Mouse (Mus musculus): ENCODE results near the gene Fnip1. TPM values are rescaled to one million over a fixed set of nuclear protein-coding genes. Genes with fewer than 3 reads are reported as not detected.
"Not testable (repeated sequence)": the region's sequence is repeated elsewhere in the genome, so short reads cannot be mapped to it uniquely, and the experiment has no call there.

Fnip1 gene
- polyA plus RNA-seq, 1 experiment from 2014 or later = 11.1 TPM

- Histone ChIP-seq H3K27ac (ENCODE audit: low read depth) (no peak overlapping the region), H3K27me3 (ENCODE audit: insufficient read depth, low read length) (no peaks in the 10 kb centered on the region), H3K4me2 (no peak overlapping the region), H3K4me1 (ENCODE audit: insufficient read depth) (no peaks in the 10 kb centered on the region), H3K36me3 (ENCODE audit: insufficient read depth) (no peaks in the 10 kb centered on the region), H3K9ac (no peak overlapping the region), H3K4me3 (ENCODE audit: low read depth, low read length) (no peak overlapping the region), H3K9me3 (ENCODE audit: low read depth, low read length) (no peaks in the 10 kb centered on the region)
- ATAC-seq (ENCODE audit: insufficient read depth) = no peak
- 84% methylated on average over 2 of the region's 2 CpGs for whole genome bisulfite sequencing
- TF ChIP-seq CTCF (IDR thresholded peaks at IDR 0.05; ENCODE audit: low read depth) = no peak
- no peak for DNase-seq
These were observed 8.8 kb upstream of the Fnip1 start for GRCm38 (mm10) chr11:54429224-54429623.

- Histone ChIP-seq H3K36me3 (ENCODE audit: insufficient read depth) (no peaks in the 10 kb centered on the region), H3K9me3 (ENCODE audit: low read depth, low read length) (no peaks in the 10 kb centered on the region), H3K27me3 (ENCODE audit: insufficient read depth, low read length) (no peaks in the 10 kb centered on the region), H3K4me1 (ENCODE audit: insufficient read depth) (peaks cover 8% of the 10 kb centered on the region; the same call in 1 of the 2 replicates), H3K27ac (ENCODE audit: low read depth) (no peak overlapping the region), H3K9ac (no peak overlapping the region), H3K4me3 (ENCODE audit: low read depth, low read length) (no peak overlapping the region), H3K4me2 (no peak overlapping the region)
- no peak for TF ChIP-seq CTCF (IDR thresholded peaks at IDR 0.05; ENCODE audit: low read depth)
- ATAC-seq (ENCODE audit: insufficient read depth) (no peak), DNase-seq (no peak)
- WGBS = 89% methylated on average over 1 of the region's 1 CpGs
These were observed 2.2 kb upstream of the Fnip1 start for GRCm38 (mm10) chr11:54435797-54436196.

- no peaks in the 10 kb centered on the region for H3K9me3 ChIP-seq (ENCODE audit: low read depth, low read length)
- TF ChIP-seq CTCF (IDR thresholded peaks at IDR 0.05; ENCODE audit: low read depth) = no peak
- H3K4me1 ChIP-seq (ENCODE audit: insufficient read depth) = peaks cover 8% of the 10 kb centered on the region; the same call in 1 of the 2 replicates
- peak overlapping the region; percentile 54 for H3K4me2 ChIP-seq
- no peaks in the 10 kb centered on the region for H3K36me3 ChIP-seq (ENCODE audit: insufficient read depth)
- H3K27ac ChIP-seq (ENCODE audit: low read depth) = peak overlapping the region; percentile 55
- ATAC-seq (ENCODE audit: insufficient read depth) (no peak), DNase-seq (peak; percentile 33)
- 42% methylated on average over 8 of the region's 8 CpGs for WGBS
- H3K4me3 ChIP-seq (ENCODE audit: low read depth, low read length) = peak overlapping the region; percentile 92
- no peaks in the 10 kb centered on the region for H3K27me3 ChIP-seq (ENCODE audit: insufficient read depth, low read length)
- H3K9ac ChIP-seq = peak overlapping the region; percentile 94
These were observed 633 bp upstream of the Fnip1 start for GRCm38 (mm10) chr11:54437310-54437822.

- no peak for TF ChIP-seq CTCF (IDR thresholded peaks at IDR 0.05; ENCODE audit: low read depth)
- ATAC-seq (ENCODE audit: insufficient read depth) = peak; percentile 77
- H3K4me3 ChIP-seq (ENCODE audit: low read depth, low read length) = peak overlapping the region; percentile 92
These were observed 375 bp downstream of the Fnip1 start for GRCm38 (mm10) chr11:54438366-54438781.

GRCm38 (mm10) chr11:54438991-54439690, 1.1 kb downstream of the Fnip1 start:
- no peaks in the 10 kb centered on the region for H3K27me3 ChIP-seq (ENCODE audit: insufficient read depth, low read length)
- ATAC-seq (ENCODE audit: insufficient read depth) (no peak), DNase-seq (peak; percentile 28)
- no peaks in the 10 kb centered on the region for H3K36me3 ChIP-seq (ENCODE audit: insufficient read depth)
- 14% methylated on average over 11 of the region's 11 CpGs for WGBS
- H3K4me3 ChIP-seq (ENCODE audit: low read depth, low read length) = peak overlapping the region; percentile 92
- H3K27ac ChIP-seq (ENCODE audit: low read depth) = peak overlapping the region; percentile 87; the same call in 1 of the 2 replicates
- TF ChIP-seq CTCF (IDR thresholded peaks at IDR 0.05; ENCODE audit: low read depth) = no peak
- H3K4me1 ChIP-seq (ENCODE audit: insufficient read depth) = peaks cover 8% of the 10 kb centered on the region; the same call in 1 of the 2 replicates
- no peaks in the 10 kb centered on the region for H3K9me3 ChIP-seq (ENCODE audit: low read depth, low read length)
- H3K9ac ChIP-seq = peak overlapping the region; percentile 94
- peak overlapping the region; percentile 84 for H3K4me2 ChIP-seq

More at GRCm38 (mm10) chr11:54438366-54438781, 375 bp downstream of the Fnip1 start:
- DNase-seq = peak; percentile 67
- H3K9me3 ChIP-seq (ENCODE audit: low read depth, low read length) = no peaks in the 10 kb centered on the region
- WGBS = under 1% methylated on average over 47 of the region's 47 CpGs
- H3K4me1 ChIP-seq (ENCODE audit: insufficient read depth) = peaks cover 8% of the 10 kb centered on the region; the same call in 1 of the 2 replicates
- H3K36me3 ChIP-seq (ENCODE audit: insufficient read depth) = no peaks in the 10 kb centered on the region
- no peaks in the 10 kb centered on the region for H3K27me3 ChIP-seq (ENCODE audit: insufficient read depth, low read length)
- H3K27ac ChIP-seq (ENCODE audit: low read depth) = peak overlapping the region; percentile 87
- H3K4me2 ChIP-seq = peak overlapping the region; percentile 84
- H3K9ac ChIP-seq = peak overlapping the region; percentile 94

GRCm38 (mm10) chr11:54439691-54440029, 1.7 kb downstream of the Fnip1 start:
- 52% methylated on average over 3 of the region's 3 CpGs for WGBS
- DNase-seq = no peak
- Histone ChIP-seq H3K4me2 (peak overlapping the region; percentile 84), H3K4me3 (ENCODE audit: low read depth, low read length) (peak overlapping the region; percentile 92), H3K27ac (ENCODE audit: low read depth) (no peak overlapping the region), H3K36me3 (ENCODE audit: insufficient read depth) (no peaks in the 10 kb centered on the region), H3K27me3 (ENCODE audit: insufficient read depth, low read length) (no peaks in the 10 kb centered on the region), H3K9me3 (ENCODE audit: low read depth, low read length) (no peaks in the 10 kb centered on the region), H3K4me1 (ENCODE audit: insufficient read depth) (peaks cover 8% of the 10 kb centered on the region; the same call in 1 of the 2 replicates), H3K9ac (peak overlapping the region; percentile 94)
- TF ChIP-seq CTCF (IDR thresholded peaks at IDR 0.05; ENCODE audit: low read depth) = no peak
- no peak for ATAC-seq (ENCODE audit: insufficient read depth)

- H3K9ac ChIP-seq; H3K27me3 ChIP-seq (ENCODE audit: insufficient read depth, low read length); DNase-seq; H3K9me3 ChIP-seq (ENCODE audit: low read depth, low read length); H3K27ac ChIP-seq (ENCODE audit: low read depth); H3K4me3 ChIP-seq (ENCODE audit: low read depth, low read length); H3K4me1 ChIP-seq (ENCODE audit: insufficient read depth); H3K36me3 ChIP-seq (ENCODE audit: insufficient read depth); ATAC-seq (ENCODE audit: insufficient read depth); H3K4me2 ChIP-seq: not testable (repeated sequence)
- WGBS = 87% methylated on average over 3 of the region's 3 CpGs
These were observed 12.8 kb downstream of the Fnip1 start for GRCm38 (mm10) chr11:54450757-54451156.
